Mouse (Mus musculus) adrenal gland, adult (tissue): Measurements from ENCODE around the gene Rab6a.
A peak's percentile ranks its signal among the peaks of the same experiment; 100 is the strongest.
"Not testable (repeated sequence)": the region's sequence is repeated elsewhere in the genome, so short reads cannot be mapped to it uniquely, and the experiment has no call there.

ENCODE experiments used
- DNase-seq, 2 experiments: peaks; one replicate each; pipeline ENCODE4 v3.0.0; 2022 to 2023; ENCODE audit warnings: low spot score in 1 of 2; ENCODE audit not compliant: inconsistent age in 2 of 2

The Rab6a gene

DNA sequence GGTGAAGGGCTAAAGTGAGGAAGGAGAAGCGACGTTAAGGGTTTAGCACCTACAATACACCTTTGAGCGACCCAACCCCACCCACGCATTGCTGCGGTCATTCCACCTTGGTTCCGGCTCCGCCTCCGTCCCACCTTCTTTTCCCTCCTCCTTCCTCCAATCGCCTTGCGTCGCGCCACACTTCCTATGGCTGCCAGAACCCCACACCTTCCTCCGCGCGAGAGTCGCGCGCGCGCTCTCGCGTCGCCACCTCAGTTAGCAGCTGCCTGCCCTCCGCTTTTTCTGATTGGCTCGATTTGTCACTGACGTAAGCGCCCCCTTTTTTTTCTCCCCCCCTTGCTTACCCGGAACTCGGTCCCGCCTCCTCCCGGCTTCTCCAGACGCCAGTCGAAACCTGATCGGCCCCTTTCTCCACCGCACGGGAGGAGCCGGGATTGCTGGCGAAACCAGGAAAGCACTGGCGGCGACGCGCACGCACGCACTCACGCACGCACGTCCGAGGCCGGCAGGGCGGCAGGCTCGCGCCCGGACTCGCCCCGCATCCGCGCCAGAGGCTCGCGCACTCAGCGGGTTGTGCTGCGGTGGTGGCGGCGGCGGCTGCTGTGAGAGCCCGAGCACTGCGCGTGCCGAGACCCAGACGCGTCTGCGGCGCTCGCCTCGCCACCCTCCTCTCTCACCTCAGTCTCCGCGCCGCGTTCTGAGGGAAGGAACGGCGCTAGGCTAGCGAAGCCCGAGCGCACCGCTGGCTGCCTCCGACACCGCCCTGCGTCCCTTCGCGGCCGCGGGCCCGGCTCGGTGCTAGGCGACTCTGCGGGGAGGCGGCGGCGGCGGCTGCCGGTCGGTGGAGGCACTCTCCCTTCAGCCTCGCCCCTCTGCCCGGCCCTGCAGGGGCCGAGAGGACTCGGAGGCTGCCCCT lies at the start of gene Rab6a:
Gene Rab6a (plus strand): TSS at position 197 of the 916 bp plus-strand sequence.
- peak; percentile 99 for DNase-seq

DNA sequence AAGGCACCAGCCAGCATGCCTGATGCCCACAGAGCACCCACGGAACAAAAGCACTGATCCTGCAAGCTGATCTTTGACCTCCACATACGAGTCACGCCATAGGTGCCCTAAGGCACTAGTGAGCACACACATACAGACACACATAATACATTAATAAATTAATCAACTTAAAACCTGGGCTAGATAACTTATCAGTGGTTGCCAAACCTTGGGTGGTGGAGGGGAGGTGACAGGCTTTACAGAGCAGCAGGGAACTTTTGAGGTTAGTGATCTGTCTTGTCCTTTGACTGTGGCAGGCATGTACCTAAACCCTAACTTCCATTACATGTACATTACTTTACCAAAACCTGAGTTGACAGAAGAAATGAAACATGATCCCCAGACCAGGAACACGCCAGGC lies 47.9 kb upstream of the Rab6a start:
- DNase-seq: no peak

DNA sequence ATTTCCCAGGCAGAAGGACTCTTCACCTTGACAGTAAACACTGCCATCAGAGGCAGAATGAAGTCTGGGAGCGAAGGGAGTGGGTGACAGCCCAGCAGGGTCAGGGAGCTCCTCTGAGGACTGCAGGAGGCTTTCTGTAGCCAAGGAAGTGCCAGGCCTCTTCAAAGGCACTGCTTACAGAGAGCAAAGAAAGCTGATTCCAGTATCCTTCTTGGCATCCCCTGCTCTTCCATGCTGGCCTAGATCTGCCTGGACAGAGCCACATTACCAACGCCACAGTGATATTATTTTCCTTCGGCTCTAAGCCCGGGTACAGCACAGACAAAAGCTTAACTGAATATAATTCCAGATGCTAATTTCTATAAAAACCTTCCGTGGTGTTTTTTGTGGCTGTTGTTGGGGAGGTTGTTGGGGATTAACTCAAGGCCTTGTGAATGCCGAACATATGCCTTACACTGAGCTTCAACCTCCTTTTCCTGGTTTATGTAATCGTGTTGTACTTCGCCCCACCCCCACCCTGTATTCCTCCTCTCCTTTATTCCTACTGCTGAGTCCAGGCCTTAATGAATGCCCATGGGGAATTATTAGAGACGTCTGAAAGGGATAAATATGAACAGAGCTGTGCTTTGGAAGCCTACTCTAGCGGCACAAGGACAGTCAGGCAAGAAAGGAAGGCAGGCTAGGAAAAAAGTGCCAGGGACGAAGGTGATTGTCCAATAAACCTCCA lies 45.2 kb upstream of the Rab6a start:
- no peak for DNase-seq

DNA sequence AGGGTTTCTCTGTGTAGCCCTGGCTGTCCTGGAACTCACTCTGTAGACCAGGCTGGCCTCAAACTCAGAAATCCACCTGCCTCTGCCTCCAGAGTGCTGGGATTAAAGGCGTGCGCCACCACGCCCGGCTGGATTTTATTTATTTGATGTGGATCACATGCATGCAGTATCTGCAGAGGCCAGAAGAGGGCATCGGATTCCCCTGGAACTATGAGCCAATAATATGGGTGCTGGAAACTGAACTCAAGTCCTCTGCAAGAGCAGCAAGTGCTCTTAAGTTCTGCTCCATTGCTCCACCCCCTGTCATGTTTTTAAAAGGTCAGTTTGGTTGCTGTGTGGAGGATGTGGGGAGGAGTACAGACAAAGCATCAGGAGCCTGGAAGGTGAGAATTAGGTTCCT lies 40.0 kb upstream of the Rab6a start:
- not testable (repeated sequence) for DNase-seq

GRCm38 (mm10) chr7:100569907-100570306 lies 37.3 kb upstream of the Rab6a start:
- no peak for DNase-seq

- no peak for DNase-seq
Observed at GRCm38 (mm10) chr7:100570930-100571715, 36.1 kb upstream of the Rab6a start.

DNA sequence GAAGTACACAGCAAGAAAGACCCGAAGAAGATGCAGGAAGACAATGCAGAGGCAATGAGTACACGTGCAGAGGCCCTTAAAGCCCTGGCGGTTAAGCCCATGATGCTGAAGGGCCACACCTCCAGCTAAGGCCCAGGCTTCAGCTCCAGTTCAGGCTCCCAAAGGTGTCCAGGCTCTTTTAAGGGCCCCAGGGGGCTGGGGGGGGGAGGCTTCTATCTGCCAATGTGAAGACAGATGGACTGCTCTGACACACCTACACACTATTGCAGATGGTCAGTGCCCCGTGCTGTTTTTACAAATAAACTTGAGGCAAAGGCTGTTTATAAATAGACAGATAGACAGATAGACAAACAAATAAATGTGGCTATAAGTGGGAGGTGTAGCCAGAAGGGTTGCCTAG lies 35.1 kb upstream of the Rab6a start:
- no peak for DNase-seq

DNA sequence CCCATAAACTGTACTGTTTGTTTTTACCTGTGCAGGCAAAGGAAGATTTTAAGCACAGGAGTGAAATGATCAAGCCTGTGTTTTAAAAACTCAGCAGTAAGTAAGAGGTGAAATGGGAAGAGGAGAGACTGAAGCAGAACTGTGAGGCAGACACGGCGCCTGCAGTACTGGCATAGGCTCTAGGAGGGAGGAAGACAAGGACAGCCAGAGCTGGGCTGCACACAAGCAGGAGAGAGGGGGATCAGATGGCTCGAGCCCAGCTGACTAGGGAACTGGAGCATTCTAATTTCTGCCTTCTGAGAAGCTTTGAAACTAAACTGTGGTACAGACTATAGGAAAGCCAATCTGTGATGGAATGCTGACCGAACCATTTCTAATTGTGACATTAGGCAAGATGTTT lies 34.5 kb upstream of the Rab6a start:
- DNase-seq: no peak

DNA sequence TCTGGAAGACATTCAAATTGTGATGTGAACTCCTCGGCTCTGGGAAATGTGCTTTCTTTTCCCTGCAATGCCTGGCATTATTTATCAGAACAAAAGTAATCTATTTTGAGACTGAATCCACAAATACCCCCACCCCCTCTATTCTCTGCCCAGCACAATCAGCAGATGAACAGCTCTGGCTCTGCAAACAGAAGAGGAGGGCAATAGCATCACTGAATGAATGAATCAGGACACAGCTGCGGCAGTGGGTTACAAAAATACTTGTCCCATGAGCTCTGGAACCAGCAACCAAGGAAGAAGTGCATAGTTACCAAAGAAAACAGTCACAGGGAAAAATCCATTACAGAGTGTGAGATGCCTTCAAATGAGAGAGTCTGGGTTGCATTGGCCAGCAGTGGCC lies 28.4 kb upstream of the Rab6a start:
- no peak for DNase-seq

DNA sequence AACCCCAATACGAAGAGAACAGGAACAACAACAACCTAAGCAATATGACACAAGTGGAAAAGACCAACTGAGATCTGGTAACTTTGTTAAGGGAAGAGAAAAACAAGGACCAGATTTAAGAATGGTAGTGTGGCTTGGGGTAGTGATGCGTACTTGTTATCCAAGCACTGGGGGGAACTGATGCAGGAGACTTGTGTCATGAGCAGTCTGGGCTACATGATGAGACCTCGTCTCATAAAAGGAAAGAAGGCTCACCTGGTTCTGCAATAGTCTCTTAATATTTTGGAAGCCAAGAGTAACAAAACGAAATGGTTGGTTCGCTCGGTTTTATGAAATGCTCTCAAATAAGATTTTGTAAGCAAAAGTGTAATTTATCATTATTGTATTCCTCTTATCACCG lies 25.0 kb upstream of the Rab6a start:
- DNase-seq: no peak

DNA sequence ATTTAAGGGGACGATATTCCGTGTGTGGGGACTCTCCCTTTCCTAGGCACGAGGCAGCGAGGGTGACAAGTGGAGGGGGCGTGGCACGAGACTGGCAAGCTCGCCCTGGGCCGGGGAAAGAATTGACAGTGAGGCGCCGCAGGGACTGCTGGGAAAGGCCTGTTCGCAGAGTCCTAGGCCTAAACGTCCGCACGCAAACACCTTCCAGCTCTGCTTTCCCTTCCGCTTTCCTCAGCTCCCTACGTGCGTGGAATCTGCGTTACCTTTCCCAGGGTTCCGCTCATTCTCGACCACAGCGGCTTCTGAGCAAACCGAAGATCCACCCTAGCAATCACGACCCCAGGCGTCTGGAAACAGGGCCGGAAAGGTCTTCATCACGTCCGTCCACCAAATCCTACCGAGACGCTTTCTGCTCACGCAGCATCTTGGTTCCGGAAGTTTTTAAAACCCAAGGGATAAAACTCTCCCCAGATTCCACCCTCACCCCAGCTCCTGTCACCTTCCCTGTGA lies 24.4 kb upstream of the Rab6a start:
- peak; percentile 93 to 98 for DNase-seq

- DNase-seq: peak in 1 of 2 experiments; percentile 29
Observed at GRCm38 (mm10) chr7:100589816-100590215, 17.4 kb upstream of the Rab6a start.

DNA sequence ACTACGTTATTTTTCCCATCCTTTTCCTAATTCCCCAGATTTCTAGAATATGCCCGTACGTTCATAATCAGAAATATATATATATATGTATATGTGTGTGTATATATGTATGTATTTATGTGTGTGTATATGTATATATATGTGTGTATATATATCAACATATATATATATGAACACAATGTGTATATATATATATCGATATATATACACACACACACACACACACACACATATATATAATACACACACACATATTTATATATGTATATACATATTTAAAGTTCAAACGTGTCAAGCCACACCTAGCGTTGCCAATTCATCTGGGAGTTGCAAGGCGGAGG lies 16.7 kb upstream of the Rab6a start:
- DNase-seq: no peak

GRCm38 (mm10) chr7:100590845-100591521 lies 16.2 kb upstream of the Rab6a start:
- peak; percentile 90 to 96 for DNase-seq

- DNase-seq: no peak
Observed at GRCm38 (mm10) chr7:100591522-100591852, 15.7 kb upstream of the Rab6a start.

DNA sequence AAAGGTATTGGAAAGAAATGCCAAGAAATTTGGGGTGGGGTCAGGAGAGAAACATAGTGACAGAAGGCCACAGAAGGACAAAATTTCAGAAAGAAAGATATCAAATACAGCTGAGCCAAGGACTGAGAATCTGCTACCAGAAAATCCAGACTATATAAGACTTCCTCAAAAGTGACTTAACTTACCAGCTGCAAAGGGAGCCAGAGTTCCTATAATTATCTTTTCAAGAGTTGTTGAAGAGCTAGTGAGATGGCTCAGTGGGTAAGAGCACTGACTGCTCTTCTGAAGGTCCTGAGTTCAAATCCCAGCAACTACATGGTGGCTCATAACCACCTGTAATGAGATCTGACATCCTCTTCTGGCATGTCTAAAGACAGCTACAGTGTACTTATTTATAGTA lies 13.9 kb upstream of the Rab6a start:
- no peak for DNase-seq

- no peak for DNase-seq
Observed at GRCm38 (mm10) chr7:100600211-100600610, 7.0 kb upstream of the Rab6a start.

- DNase-seq: peak; percentile 71 to 89
Observed at GRCm38 (mm10) chr7:100608130-100608741, 1.0 kb downstream of the Rab6a start, which contains the start of gene Mrpl48. TSS of gene Mrpl48 (minus strand) at chr7:100608301.

DNA sequence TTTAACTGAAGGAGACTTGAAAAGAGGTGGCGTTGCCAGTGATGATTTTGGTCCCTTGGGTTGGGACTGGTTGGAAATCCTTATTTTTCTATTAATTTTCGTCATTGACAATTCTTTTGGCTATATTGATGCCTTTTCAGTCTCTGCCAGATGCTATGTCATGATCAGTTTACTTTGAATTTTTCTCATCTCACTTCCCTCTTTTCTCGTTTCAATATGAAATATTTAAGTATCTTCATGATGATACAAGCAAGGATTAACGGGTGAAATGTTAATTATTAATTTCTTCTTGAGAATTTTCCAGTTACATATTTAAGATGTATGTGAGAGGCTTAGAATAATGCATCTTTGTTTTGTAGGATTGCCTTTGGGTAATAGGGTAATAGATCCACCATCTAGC lies 1.7 kb downstream of the Rab6a start:
- DNase-seq: no peak

DNA sequence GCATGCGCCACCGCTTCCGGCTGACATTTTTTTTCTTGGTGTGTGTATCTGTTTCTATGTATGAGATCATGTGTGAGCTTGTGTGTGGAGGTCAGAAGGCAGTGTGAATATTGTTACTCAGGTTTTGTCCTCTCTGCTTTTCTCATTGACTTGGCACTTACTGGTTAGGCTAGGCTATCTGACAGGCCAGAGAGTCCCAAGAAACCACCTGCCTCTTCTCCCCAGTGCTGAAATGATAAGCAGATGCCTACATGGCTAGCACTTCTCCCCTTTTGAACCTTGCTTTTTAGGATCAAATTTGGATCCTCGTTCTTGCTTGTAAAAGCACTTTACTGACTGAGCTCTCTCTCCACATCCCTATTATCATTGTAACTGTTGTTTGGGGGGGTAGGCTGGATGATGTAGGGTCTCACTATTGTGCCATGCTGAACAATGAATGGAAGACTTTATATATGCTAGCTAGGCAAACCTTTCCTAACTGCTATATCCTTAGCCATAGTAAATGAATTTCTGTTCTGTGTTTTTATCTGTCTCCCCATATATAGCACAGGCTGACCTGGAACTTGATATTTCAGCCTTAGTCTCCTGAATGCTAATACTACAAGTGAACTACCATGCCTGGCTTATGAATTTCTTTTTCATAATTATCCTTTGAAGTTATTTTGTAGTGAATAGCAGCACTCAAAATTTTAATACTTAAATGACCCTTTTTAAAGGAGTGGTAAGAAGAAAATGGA lies 9.1 kb downstream of the Rab6a start:
- no peak for DNase-seq
